Mouse (Mus musculus) MEL (cell line): ENCODE data around the gene Cmpk2. TPM values are rescaled to one million over a fixed set of nuclear protein-coding genes. Genes with fewer than 3 reads are reported as not detected.

Experiments used
- DNase-seq: peaks from one replicate; pipeline ENCODE4 v3.0.0; 2011; ENCODE audit warnings: low read depth, low spot score
- H3K27ac ChIP-seq: 2 replicates; pipeline ENCODE4 v1.5.1; 2012; ENCODE audit warnings: low read depth, mild to moderate bottlenecking, control low read depth, low read length, moderate library complexity; ENCODE audit not compliant: control insufficient read depth
- H3K27me3 ChIP-seq, 2 experiments: fragments of 150-350 bp in 1 of 2; sonication (generic) in 1 of 2; 2 replicates each; pipeline ENCODE4 v1.6.1; 2012; ENCODE audit warnings: low read length in 2 of 2, mild to moderate bottlenecking in 2 of 2, improper control_type of control experiment in 1 of 2, moderate library complexity in 1 of 2; ENCODE audit not compliant: insufficient read depth in 2 of 2, control insufficient read depth in 1 of 2
- H3K36me3 ChIP-seq, 2 experiments: 2 replicates each; pipeline ENCODE4 v1.6.1; 2012 to 2014; ENCODE audit warnings: low read length in 2 of 2, improper control_type of control experiment in 1 of 2, inconsistent platforms in 1 of 2, mild to moderate bottlenecking in 1 of 2; ENCODE audit not compliant: insufficient read depth in 2 of 2, control insufficient read depth in 1 of 2
- H3K4me1 ChIP-seq, 2 experiments: fragments of 150-350 bp in 1 of 2; sonication (generic) in 1 of 2; 2 replicates each; pipeline ENCODE4 v1.6.1; 2012; ENCODE audit warnings: low read length in 2 of 2, improper control_type of control experiment in 1 of 2, mild to moderate bottlenecking in 1 of 2; ENCODE audit not compliant: insufficient read depth in 2 of 2, control insufficient read depth in 1 of 2
- H3K4me3 ChIP-seq, 2 experiments: fragments of 150-350 bp in 1 of 2; sonication (generic) in 1 of 2; 2 replicates each; pipeline ENCODE4 v1.5.1; 2012; ENCODE audit warnings: low read depth in 2 of 2, low read length in 2 of 2, mild to moderate bottlenecking in 2 of 2, moderate library complexity in 2 of 2, control low read depth in 1 of 2, improper control_type of control experiment in 1 of 2; ENCODE audit not compliant: control insufficient read depth in 1 of 2, insufficient read depth in 1 of 2
- H3K79me2 ChIP-seq: 2 replicates; pipeline ENCODE4 v1.6.1; 2012; ENCODE audit warnings: mild to moderate bottlenecking, low read length, moderate library complexity; ENCODE audit not compliant: control insufficient read depth, poor library complexity, insufficient read depth
- H3K9ac ChIP-seq: 2 replicates; pipeline ENCODE4 v1.6.1; 2012; ENCODE audit warnings: low read depth, mild to moderate bottlenecking, control low read depth, low read length, moderate library complexity; ENCODE audit not compliant: control insufficient read depth, poor library complexity, severe bottlenecking
- H3K9me3 ChIP-seq: fragments of 150-350 bp; sonication (generic); replicated peaks from 2 replicates; pipeline ENCODE4 v1.6.1; 2012; ENCODE audit warnings: mild to moderate bottlenecking, low read length, improper control_type of control experiment, moderate library complexity; ENCODE audit not compliant: insufficient read depth
- CHD2 ChIP-seq: IDR thresholded peaks from 2 replicates; pipeline ENCODE4 v1.6.1; 2011; ENCODE audit warnings: low read length, improper control_type of control experiment
- CTCF ChIP-seq, 3 experiments: IDR thresholded peaks in 2 of 3; conservative IDR thresholded peaks in 1 of 3; 2 replicates each; pipeline ENCODE4 v1.5.1; 2011 to 2012; ENCODE audit warnings: low read length in 3 of 3, low read depth in 2 of 3, mild to moderate bottlenecking in 2 of 3, improper control_type of control experiment in 1 of 3, inconsistent platforms in 1 of 3, mixed read lengths in 1 of 3, moderate library complexity in 1 of 3; ENCODE audit not compliant: control insufficient read depth in 1 of 3, insufficient read depth in 1 of 3, poor library complexity in 1 of 3, severe bottlenecking in 1 of 3
- ELF1 ChIP-seq: IDR thresholded peaks from 2 replicates; pipeline ENCODE4 v1.6.1; 2014; ENCODE audit warnings: low read depth, mild to moderate bottlenecking, inconsistent platforms, low read length, improper control_type of control experiment, moderate library complexity
- ETS1 ChIP-seq: IDR thresholded peaks from 2 replicates; pipeline ENCODE4 v1.6.1; 2012; ENCODE audit warnings: low read depth, mild to moderate bottlenecking, inconsistent platforms, low read length, improper control_type of control experiment, moderate library complexity
- GATA1 ChIP-seq: IDR thresholded peaks from 2 replicates; pipeline ENCODE4 v1.6.1; 2011; ENCODE audit warnings: low read depth, low read length, improper control_type of control experiment
- MAX ChIP-seq: IDR thresholded peaks from 2 replicates; pipeline ENCODE4 v1.6.1; 2011; ENCODE audit warnings: low read length, improper control_type of control experiment
- MAZ ChIP-seq: IDR thresholded peaks from 2 replicates; pipeline ENCODE4 v1.6.1; 2012; ENCODE audit warnings: low read depth, mild to moderate bottlenecking, inconsistent platforms, low read length, improper control_type of control experiment
- MXI1 ChIP-seq: IDR thresholded peaks from 2 replicates; pipeline ENCODE4 v1.6.1; 2011; ENCODE audit warnings: mild to moderate bottlenecking, low read depth, low read length, improper control_type of control experiment
- NELFE ChIP-seq: IDR thresholded peaks from 2 replicates; pipeline ENCODE4 v1.6.1; 2011; ENCODE audit warnings: low read depth, low read length, improper control_type of control experiment
- NRF1 ChIP-seq: IDR thresholded peaks from 2 replicates; pipeline ENCODE4 v1.6.1; 2014; ENCODE audit warnings: low read depth, mild to moderate bottlenecking, inconsistent platforms, low read length, improper control_type of control experiment, moderate library complexity; ENCODE audit not compliant: poor library complexity, insufficient read depth, severe bottlenecking
- POLR2AphosphoS5 ChIP-seq: IDR thresholded peaks from 2 replicates; pipeline ENCODE4 v1.6.1; 2012; ENCODE audit warnings: low read depth, borderline replicate concordance, mild to moderate bottlenecking, inconsistent platforms, low read length, moderate library complexity, mixed read lengths
- RAD21 ChIP-seq: IDR thresholded peaks from 2 replicates; pipeline ENCODE4 v1.6.1; 2011; ENCODE audit warnings: mild to moderate bottlenecking, low read depth, low read length, improper control_type of control experiment
- RCOR1 ChIP-seq: IDR thresholded peaks from 2 replicates; pipeline ENCODE4 v1.6.1; 2012; ENCODE audit warnings: low read depth, mild to moderate bottlenecking, inconsistent platforms, low read length, improper control_type of control experiment
- SMC3 ChIP-seq: IDR thresholded peaks from 2 replicates; pipeline ENCODE4 v1.6.1; 2011; ENCODE audit warnings: low read depth, low read length, improper control_type of control experiment
- TBP ChIP-seq: IDR thresholded peaks from 2 replicates; pipeline ENCODE4 v1.8.0; 2011; ENCODE audit warnings: low read depth, low read length, improper control_type of control experiment
- UBTF ChIP-seq: IDR thresholded peaks from 2 replicates; pipeline ENCODE4 v1.6.1; 2012; ENCODE audit warnings: low read depth, mild to moderate bottlenecking, inconsistent platforms, low read length, improper control_type of control experiment, moderate library complexity, borderline replicate concordance; ENCODE audit not compliant: insufficient read depth
- USF2 ChIP-seq, 2 experiments: IDR thresholded peaks; 2 replicates each; pipeline ENCODE4 v1.6.1; 2011 to 2012; ENCODE audit warnings: improper control_type of control experiment in 2 of 2, low read length in 2 of 2, borderline replicate concordance in 1 of 2, inconsistent platforms in 1 of 2, low read depth in 1 of 2, mild to moderate bottlenecking in 1 of 2; ENCODE audit not compliant: insufficient read depth in 1 of 2
- polyA plus RNA-seq, 2 experiments: library from polyadenylated mRNA; stranded (reverse) in 1 of 2; unstranded in 1 of 2; fragments of >175 nt in 1 of 2; fragments of >200 nt in 1 of 2; gene quantifications; 2 replicates each; pipeline versions ENCODE4 v1.2.1 to v1.2.4; 2012; ENCODE audit warnings: low replicate concordance in 2 of 2, low read depth in 1 of 2; ENCODE audit not compliant: insufficient read length in 2 of 2, insufficient read depth in 1 of 2, missing spikeins in 1 of 2
- total RNA-seq: library from RNA; depleted of rRNA; stranded (reverse); fragments of 300-350 nt; gene quantifications from 2 replicates; pipeline ENCODE4 v1.2.3, GENCODE M21; 2012

Cmpk2 gene
- total and polyA plus RNA-seq, 3 experiments, result 0.89 to 3.0 TPM; not detected in 1

DNA sequence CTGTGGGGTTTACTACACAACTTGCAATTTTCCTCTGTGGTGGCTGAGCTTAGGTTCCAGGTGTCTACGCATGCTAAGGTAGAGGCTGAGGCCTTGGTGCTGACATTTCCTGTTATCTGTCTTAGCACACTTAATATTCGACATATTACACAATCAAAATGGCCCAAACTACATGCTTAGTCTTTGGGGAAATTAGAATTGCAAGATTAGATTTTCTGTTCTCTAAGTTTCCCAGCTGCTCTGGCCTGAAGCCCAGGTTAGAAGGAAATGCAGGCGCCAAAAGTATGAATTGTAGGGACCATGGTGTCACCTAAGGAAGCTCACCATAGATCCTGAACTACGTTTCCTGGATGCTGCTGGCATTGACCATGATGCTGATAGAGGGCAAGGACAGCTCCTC lies 32.7 kb upstream of the Cmpk2 start:
- Histone ChIP-seq H3K27me3 (no peaks in the 10 kb centered on the region), H3K36me3 (no peaks in the 10 kb centered on the region), H3K4me1 (no peaks in the 10 kb centered on the region), H3K79me2 (no peaks in the 10 kb centered on the region), H3K9ac (no peak overlapping the region), H3K27ac (no peak overlapping the region), H3K4me3 (no peak overlapping the region), H3K9me3 (no peaks in the 10 kb centered on the region)
- TF ChIP-seq RCOR1, result no peak
- no peak for TF ChIP-seq NELFE
- TF ChIP-seq CHD2, result no peak
- no peak for TF ChIP-seq POLR2AphosphoS5
- TF ChIP-seq USF2 (IDR thresholded peaks at IDR 0.05; ENCODE audit: borderline replicate concordance in 1 of 2, insufficient read depth in 1 of 2, low read depth in 1 of 2, low read length in 2 of 2), result no peak
- no peak for TF ChIP-seq MXI1
- no peak for TF ChIP-seq ELF1
- no peak for TF ChIP-seq NRF1
- no peak for TF ChIP-seq CTCF (IDR thresholded peaks at IDR 0.05 in 2 of 3, conservative IDR thresholded peaks at IDR 0.05 in 1 of 3; ENCODE audit: control insufficient read depth in 1 of 3, insufficient read depth in 1 of 3, low read depth in 2 of 3, low read length in 3 of 3, poor library complexity in 1 of 3, severe bottlenecking in 1 of 3)
- TF ChIP-seq SMC3, result no peak
- no peak for TF ChIP-seq GATA1
- no peak for TF ChIP-seq UBTF
- no peak for TF ChIP-seq RAD21
- no peak for TF ChIP-seq MAZ
- no peak for TF ChIP-seq MAX
- DNase-seq, result no peak

GRCm38 (mm10) chr12:26437950-26438349 lies 31.1 kb upstream of the Cmpk2 start:
- Histone ChIP-seq H3K36me3 (no peaks in the 10 kb centered on the region), H3K27ac (no peak overlapping the region), H3K4me3 (no peak overlapping the region), H3K79me2 (no peaks in the 10 kb centered on the region), H3K4me1 (no peaks in the 10 kb centered on the region), H3K9me3 (no peaks in the 10 kb centered on the region), H3K9ac (no peak overlapping the region), H3K27me3 (no peaks in the 10 kb centered on the region)
- TF ChIP-seq SMC3 (no peak), TBP (no peak), RAD21 (no peak), ETS1 (no peak), POLR2AphosphoS5 (no peak), CTCF (IDR thresholded peaks at IDR 0.05 in 2 of 3, conservative IDR thresholded peaks at IDR 0.05 in 1 of 3; ENCODE audit: control insufficient read depth in 1 of 3, insufficient read depth in 1 of 3, low read depth in 2 of 3, low read length in 3 of 3, poor library complexity in 1 of 3, severe bottlenecking in 1 of 3) (no peak), GATA1 (no peak)
- no peak for DNase-seq
